Mouse (Mus musculus): ENCODE results near the gene Ndrg3. TPM values are rescaled to one million over a fixed set of nuclear protein-coding genes. Genes with fewer than 3 reads are reported as not detected.
A peak's percentile ranks its signal among the peaks of the same experiment; 100 is the strongest.
"Not testable (repeated sequence)": the region's sequence is repeated elsewhere in the genome, so short reads cannot be mapped to it uniquely, and the experiment has no call there.

The Ndrg3 gene
- total and polyA plus RNA-seq, 3 experiments = 41.7 to 72.5 (median 68.0) TPM

DNA sequence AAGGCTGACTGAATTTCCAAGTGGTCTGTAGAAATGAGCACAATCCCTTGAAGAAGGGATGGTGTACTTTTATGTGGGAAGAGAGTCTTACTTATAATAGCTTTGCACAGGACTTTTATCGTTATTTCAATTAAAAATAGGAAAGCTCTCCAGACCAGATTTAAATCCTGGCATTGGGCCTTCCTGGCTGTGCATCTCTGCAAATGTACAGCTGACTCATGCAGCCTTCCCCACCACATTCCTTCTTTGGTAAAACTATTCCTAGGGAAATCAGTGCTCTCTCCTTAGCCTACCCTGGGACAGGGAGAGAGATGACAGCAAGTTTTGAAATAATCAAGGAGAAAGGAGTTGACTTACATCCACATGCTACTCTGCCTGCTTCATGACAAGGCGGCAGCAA, 54.1 kb downstream of the Ndrg3 start:
- no peak for DNase-seq

- no peak for DNase-seq
Observed at GRCm38 (mm10) chr2:156935005-156935404, 56.9 kb downstream of the Ndrg3 start.

DNA sequence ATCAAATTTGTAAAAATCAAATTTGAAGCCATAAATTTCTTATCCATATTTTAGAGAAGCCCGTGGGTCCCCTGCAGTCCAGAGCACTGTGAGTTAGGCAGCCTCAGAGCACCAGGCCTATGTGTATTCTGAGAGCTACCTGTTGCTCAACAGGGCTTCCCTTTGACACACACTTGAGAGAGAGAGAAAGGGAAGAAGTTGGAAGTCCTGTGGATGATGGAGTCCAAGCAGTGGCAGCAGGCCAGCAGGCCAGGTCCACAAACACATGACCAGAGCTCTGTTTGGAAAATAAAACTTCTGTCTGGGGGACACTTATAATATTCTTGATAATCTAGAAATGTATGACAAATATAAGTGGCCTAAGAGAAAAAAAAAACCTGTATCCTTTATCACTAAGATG, 58.4 kb downstream of the Ndrg3 start:
- no peak for DNase-seq

GRCm38 (mm10) chr2:156931421-156931820, 60.4 kb downstream of the Ndrg3 start:
- DNase-seq = no peak

DNA sequence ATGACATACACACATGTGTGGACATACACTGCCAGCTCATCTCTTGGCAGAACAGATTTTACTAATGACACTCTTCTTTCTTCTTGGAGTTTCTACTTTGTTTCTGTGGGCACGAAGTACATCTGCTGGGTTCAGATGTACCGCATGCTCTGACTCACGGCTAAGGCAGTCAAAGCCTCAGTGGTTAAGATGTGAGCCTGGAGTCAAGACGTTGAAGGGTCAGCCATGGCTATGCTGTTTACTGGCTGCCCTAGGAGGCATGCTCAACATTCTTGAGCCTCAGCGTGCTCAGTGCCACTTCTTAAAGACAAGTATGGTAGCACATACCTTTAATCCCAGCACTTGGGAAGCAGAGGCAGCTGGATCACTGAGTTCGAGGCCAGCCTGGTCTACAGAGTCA, 61.3 kb downstream of the Ndrg3 start:
- DNase-seq = no peak

DNA sequence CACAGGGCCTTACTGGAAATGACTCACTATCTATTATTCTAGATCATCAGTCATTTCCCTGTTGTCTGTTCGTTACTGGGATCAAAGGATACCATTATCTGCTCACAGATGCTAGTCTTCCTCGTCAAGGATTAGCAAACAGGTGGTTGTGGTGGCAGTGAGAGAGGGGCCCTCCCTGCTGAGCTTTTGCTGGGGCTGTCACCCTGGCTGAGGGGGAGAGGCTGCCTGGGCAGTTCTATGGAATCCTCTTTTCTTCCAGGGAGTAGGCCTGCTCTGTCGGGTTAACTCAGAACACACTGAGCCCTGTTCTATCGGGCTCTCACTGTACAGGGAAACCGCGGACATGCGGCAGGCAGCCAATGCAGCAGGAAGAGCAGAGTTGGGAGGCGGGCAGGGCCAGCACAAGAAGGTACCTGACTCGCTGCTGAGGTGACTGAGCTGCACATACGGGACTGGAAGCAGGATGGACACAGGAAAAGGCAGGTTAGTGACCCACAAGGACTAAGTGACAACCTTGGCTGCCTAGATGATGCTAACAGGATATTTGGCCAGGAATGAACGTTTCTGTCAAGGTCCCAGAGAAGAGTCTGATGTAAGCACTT, 62.2 kb downstream of the Ndrg3 start:
- DNase-seq = no peak

- DNase-seq = no peak
Observed at GRCm38 (mm10) chr2:156928606-156929005, 63.2 kb downstream of the Ndrg3 start.

- DNase-seq = no peak
Observed at GRCm38 (mm10) chr2:156927663-156928062, 64.2 kb downstream of the Ndrg3 start.

GRCm38 (mm10) chr2:156925611-156926010, 66.2 kb downstream of the Ndrg3 start:
- DNase-seq = not testable (repeated sequence)

GRCm38 (mm10) chr2:156925075-156925474, 66.8 kb downstream of the Ndrg3 start:
- not testable (repeated sequence) for DNase-seq

DNA sequence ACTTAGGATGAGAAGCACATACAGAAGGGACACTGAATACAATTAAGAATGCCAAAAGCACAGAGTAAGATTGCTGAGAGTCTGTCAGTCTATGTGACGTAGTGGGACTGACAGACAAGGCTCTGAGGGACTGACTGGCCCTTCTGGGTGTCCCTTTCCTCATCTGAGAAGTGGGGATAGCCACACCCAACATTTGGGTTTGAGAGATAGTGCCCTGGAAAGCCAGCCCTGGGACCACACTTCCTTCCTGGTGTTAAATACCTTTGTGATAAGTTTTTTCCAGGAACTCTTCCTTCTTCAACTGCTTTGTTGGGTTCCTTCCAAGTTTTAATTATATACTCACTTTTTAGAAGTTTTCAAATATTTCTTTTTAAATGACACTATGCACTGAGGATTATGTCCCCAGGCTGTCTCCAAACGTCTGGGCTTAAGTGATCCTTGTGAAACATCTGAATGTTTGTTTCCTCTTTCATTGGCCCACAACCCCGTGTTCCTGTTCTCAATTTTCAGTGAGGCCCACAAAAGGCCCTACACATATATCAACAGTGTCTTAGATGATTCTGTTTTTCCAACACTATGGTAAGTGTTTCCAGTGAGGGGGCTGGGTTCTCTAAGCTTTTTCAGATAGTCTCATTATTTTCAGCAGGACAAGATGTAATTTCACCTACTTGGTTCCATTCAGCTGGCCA, 67.5 kb downstream of the Ndrg3 start:
- DNase-seq = no peak

DNA sequence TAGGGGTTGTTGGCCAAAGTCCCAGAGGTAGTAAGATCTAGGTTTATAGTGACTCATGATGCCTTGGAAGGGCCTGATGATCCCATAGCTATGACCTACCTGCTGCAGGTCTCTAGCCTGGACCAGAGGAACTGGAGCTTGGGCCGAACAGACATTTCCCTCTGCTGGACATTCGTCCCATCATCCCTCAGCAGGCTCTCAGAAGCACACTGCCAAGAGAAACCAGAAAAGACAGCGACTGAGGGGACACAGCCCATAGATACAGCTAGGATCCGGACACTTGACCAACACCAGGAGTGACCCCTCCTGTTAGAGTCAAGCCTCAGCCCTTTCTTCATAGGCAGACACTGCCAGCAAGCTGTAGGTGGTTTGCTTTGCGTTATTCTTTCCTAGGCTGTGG, 68.8 kb downstream of the Ndrg3 start:
- DNase-seq = no peak

DNA sequence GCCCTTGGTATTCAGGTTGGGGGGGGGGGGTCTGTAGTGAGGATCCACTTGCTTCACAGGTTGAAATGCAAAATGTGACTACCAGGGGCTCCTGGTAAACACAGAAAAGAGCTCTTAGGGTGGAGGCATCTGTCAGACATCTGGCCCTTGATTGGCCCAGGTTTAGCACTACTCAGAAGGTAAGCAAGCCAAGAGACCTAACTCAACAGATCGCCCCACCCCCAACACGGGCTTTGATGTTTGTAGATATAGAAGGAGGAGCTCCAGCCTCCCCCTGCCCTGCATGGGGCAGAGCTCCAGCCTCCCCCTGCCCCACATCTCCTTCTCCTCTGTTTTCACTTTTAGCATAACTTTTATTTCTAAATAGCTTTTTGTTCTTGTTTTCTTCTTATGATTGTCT, 72.1 kb downstream of the Ndrg3 start:
- DNase-seq = no peak

GRCm38 (mm10) chr2:156919191-156919590, 72.7 kb downstream of the Ndrg3 start:
- DNase-seq = not testable (repeated sequence)

DNA sequence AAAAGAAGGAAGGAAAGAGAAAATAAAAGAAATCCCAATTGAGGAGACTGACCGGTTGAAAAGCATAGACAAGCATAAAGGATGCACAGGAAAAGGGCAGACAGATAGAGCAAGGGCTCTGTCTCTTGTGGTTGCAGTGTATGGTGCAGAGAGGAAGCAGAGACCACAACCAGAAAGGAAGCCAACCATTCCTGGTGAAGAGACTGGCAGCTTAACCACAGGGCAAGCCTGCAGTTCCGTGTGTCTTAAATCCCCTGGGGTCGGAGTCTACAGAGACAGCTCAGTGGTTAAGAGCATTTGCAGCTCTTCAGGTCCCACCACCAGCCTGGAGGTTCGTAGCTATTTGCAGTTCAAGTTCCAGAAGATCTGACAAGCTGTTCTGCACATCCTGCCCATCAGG, 73.3 kb downstream of the Ndrg3 start:
- no peak for DNase-seq

DNA sequence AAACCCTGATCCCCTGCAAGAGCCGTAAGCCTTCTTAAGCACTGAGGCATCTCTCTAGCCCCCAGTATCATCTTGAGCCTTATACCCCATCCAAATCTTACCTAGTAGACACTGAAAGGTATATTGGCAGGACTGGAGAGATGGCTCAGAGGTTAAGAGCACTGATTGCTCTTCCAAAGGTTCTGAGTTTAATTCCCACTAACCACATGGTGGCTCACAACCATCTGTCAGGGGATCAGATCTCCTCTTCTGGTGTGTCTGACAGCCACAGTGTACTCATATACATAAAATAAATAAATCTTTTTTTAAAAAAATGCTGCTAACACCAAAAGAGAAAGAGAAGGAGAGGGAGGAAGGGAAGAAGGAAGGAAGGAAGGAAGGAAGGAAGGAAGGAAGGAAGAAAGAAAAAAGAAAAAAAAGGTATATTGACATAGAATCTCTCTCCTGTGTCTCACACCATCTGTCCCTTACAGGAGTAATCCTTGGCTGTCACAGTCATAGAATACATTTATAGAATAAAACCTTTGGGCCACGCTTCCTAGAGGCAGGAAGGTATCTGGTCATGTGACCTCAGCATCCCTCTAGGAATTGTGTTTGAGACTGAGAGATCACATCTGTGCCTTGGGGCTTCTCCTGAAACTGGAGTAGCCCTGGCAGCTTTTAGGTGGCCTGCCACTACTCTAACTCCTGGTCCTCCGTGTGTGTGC, 75.3 kb downstream of the Ndrg3 start:
- no peak for DNase-seq

GRCm38 (mm10) chr2:156915559-156915958, 76.3 kb downstream of the Ndrg3 start:
- no peak for DNase-seq

DNA sequence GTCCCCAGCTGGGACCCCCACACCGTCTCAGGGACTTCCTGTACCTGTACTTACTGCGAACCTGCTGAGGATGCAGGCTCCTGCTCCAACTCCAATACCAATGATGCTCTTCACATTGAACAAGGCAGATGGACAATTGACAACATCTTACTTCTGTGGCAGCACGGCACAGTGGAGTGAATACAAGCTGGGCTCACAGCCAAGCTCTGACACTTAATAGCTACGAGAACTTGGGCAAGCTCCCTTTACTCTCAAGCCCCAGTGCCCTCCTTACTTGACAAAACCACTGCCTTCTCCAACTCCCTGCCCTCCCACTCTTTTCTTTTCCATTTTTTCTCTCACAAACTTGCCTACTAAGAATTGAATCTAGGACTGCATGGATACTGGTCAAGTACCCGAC, 78.7 kb downstream of the Ndrg3 start:
- no peak for DNase-seq

GRCm38 (mm10) chr2:156905931-156906330, 85.9 kb downstream of the Ndrg3 start:
- DNase-seq = not testable (repeated sequence)

DNA sequence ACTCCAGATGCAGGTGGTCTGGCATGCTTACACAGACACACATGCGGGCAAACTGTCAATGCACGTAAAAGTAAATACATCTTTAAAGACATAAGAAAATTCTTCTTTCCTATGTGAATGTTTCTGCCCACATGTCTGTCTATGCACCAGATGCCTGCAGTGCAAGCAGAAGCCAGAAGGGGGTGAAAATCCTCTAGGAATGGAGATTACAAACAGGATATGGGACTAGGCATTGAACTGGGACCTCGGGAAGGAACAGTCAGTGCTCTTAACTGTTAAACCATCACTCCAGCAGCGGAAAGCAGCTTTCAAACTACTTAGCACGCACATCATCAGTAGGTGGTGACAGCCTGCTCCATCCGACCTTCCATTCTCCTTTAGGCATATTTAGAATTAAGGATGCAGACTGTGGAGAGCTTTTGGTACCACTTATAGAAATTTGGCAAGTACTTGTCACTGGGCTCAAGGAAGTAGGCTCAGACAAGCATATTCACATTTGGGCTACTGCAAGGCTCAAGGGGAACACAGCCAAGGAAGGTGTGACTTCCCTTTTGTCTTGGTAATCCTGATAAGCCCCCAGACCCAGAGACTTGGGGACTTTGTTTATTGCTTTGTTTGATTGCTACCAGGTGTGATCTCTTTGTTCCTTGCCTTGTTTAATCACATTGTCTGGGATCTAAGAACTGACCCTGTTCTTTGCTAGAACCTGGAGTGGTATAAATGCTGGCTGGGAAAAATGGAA, 86.7 kb downstream of the Ndrg3 start:
- peak; percentile 54 for DNase-seq

DNA sequence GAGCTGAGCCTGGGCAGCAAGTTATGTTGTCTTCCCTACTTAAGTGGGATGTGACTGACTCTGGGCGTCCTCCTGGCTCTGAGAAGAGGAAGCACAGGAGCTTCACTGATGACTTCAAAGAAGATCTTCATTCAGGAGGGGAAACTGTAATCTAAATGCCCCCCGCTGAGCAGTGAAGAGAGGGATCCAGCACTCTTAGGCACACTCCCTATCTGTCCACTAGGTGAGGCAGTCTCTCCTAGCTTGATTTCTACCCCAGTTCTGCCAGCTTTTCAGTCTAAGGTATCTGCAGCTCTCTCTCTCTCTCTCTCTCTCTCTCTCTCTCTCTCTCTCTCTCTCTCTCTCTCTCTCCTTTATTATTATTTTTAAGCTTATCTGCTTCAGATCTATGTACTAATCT, 88.5 kb downstream of the Ndrg3 start:
- no peak for DNase-seq

- DNase-seq = not testable (repeated sequence)
Observed at GRCm38 (mm10) chr2:156902411-156902810, 89.4 kb downstream of the Ndrg3 start.

DNA sequence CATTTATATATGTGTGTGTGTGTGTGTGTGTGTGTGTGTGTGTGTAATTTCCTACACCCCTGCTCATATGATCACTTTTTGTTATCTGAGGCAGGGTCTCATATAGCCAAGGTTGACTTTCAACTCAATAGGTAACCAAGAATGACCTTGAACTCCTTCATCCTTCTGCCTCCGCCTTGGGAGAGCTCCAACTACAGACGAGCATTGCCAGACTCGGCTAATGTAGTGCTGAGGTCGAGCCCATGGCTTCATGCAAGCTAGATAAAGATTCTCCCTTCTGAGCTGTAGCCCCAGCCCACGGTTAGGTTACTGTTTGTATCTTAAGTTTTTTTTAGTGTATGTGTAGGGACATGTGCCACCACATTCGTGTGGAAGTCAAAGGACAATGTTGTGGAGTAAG, 90.0 kb downstream of the Ndrg3 start:
- DNase-seq = no peak

All from adrenal gland, adult 2 months (tissue).